Mouse (Mus musculus) heart, embryonic 11.5 days (tissue): ENCODE data around the gene Arpc5. TPM values are rescaled to one million over a fixed set of nuclear protein-coding genes. Genes with fewer than 3 reads are reported as not detected.

Experiments used
- ATAC-seq: fragments of 200-750 bp; cut with Nextera tagmentation; replicated peaks from 2 replicates; pipeline ENCODE4 v1.8.0; 2017; ENCODE audit warnings: moderate library complexity; ENCODE audit not compliant: insufficient number of reproducible peaks, low FRiP score, low TSS enrichment
- H3K27ac ChIP-seq: fragments of 300-500 bp; sonication (generic); 2 replicates; pipeline ENCODE4 v1.5.1; 2014; ENCODE audit warnings: mild to moderate bottlenecking, low read depth, low read length
- H3K27me3 ChIP-seq: fragments of 300-500 bp; sonication (generic); 2 replicates; pipeline ENCODE4 v1.6.1; 2014; ENCODE audit warnings: mild to moderate bottlenecking, low read length, mixed read lengths; ENCODE audit not compliant: control insufficient read depth, insufficient read depth
- H3K36me3 ChIP-seq: fragments of 300-500 bp; sonication (generic); 2 replicates; pipeline ENCODE4 v1.6.1; 2014; ENCODE audit warnings: mild to moderate bottlenecking, low read length, moderate library complexity, mixed read lengths; ENCODE audit not compliant: control insufficient read depth, insufficient read depth
- H3K4me1 ChIP-seq: fragments of 300-500 bp; sonication (generic); 2 replicates; pipeline ENCODE4 v1.6.1; 2014; ENCODE audit warnings: low read length; ENCODE audit not compliant: control insufficient read depth, insufficient read depth
- H3K4me2 ChIP-seq: fragments of 300-500 bp; sonication (generic); 2 replicates; pipeline ENCODE4 v1.6.1; 2014; ENCODE audit warnings: mild to moderate bottlenecking, moderate library complexity
- H3K4me3 ChIP-seq: fragments of 300-500 bp; sonication (generic); 2 replicates; pipeline ENCODE4 v1.5.1; 2014; ENCODE audit warnings: low read depth, low read length
- H3K9ac ChIP-seq: fragments of 300-500 bp; sonication (generic); 2 replicates; pipeline ENCODE4 v1.6.1; 2014; ENCODE audit warnings: mild to moderate bottlenecking, low read depth, low read length, moderate library complexity
- H3K9me3 ChIP-seq: fragments of 300-500 bp; sonication (generic); replicated peaks from 2 replicates; pipeline ENCODE4 v1.6.1; 2016; ENCODE audit warnings: low read length; ENCODE audit not compliant: control insufficient read depth
- WGBS: fragments of 180-500 bp; shearing (Covaris S2); extraction: QIAGEN DNeasy Blood & Tissue Kit; methylation state at CpG from one replicate; pipeline ENCODE4 v1.1.7; 2014; ENCODE audit not compliant: insufficient replicate concordance; 5-methylcytosine and 5-hydroxymethylcytosine counted together
- polyA plus RNA-seq: library from polyadenylated mRNA; unstranded; fragments of >200 nt; fragmentation: Nextera tagmentation; extraction: Ambion mirVana; gene quantifications from 2 replicates; pipeline ENCODE4 v1.2.1, GENCODE M21; 2014

Gene Arpc5
- polyA plus RNA-seq, result 257 and 268 TPM in 2 replicates

DNA sequence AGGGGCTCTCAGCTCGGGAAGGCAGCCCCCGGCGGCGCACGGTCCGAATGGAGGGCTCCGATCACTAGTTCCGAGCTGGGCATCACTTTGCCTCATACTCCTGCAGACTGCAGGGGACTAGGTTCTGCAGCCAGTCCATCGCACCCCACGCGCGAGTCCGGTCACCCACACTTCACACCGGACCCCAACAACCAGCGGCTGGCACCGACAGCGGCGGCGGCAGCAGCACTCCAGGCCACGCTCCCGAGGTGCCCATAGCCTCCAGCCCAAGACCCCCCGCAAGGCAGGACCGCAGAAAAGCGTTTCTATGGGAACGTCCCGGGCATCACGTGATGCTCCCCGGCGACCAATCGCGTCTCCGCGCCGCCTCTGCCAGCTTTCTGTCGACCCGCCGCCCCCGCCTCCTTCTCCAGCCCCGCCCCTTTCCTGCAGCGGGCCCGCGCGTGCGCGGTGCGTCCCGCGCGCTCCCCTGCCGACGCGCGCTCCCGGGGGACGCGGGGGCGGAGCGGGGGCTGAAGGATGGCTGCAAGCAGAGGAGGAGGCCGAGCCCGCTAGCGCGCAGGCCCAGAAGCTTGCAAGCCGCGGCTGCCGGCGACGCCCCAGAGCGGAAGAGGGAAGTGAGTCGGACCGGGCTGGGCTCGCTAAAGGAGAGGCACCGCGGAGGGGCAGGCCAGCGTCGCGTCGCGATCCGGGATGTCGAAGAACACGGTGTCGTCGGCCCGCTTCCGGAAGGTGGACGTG is at the start of gene Arpc5, which contains the start of gene Rgl1:
Arpc5 (plus strand) TSS at position 511 of the 741 bp plus-strand sequence.
Rgl1 (minus strand) TSS at position 320 of the 741 bp plus-strand sequence.
- peak within 1 kb of the TSS; percentile 91 for H3K27ac ChIP-seq
- H3K27me3 ChIP-seq, result peaks cover 7% of the 10 kb centered on the region; the same call in 1 of the 2 replicates
- peak within 1 kb of the TSS; percentile 98 for H3K9ac ChIP-seq
- WGBS, result under 1% methylated on average over 79 of the region's 86 CpGs
- peak within 1 kb of the TSS; percentile 93 for H3K4me3 ChIP-seq
- peaks cover 6% of the 10 kb centered on the region; the same call in 1 of the 2 replicates for H3K36me3 ChIP-seq
- H3K9me3 ChIP-seq, result no peaks in the 10 kb centered on the region
- peak; percentile 97 for ATAC-seq
- peak within 1 kb of the TSS; percentile 96 for H3K4me2 ChIP-seq
- H3K4me1 ChIP-seq, result no peaks in the 10 kb centered on the region

DNA sequence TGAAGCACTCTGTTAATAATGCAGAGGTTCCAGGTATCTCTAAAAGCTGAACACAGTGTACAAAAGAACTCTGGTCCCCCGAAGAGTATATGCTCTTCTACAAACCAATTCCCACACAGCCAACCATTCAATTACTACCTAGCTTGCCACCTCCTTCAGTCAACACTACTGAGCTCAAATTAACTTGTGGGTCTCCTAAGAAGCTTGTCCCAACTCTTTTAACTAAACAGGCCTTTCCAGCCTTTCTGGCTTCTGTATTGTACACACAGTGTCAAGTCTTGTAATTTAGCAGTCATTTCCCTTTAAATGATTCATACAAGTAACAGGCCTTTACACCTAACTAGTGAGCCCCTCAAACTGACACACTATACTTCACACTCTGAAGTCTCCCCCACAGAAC is 49.0 kb upstream of the Arpc5 start:
- ATAC-seq, result no peak
- Histone ChIP-seq H3K4me3 (no peak overlapping the region), H3K9me3 (no peaks in the 10 kb centered on the region), H3K27me3 (no peaks in the 10 kb centered on the region), H3K27ac (no peak overlapping the region), H3K4me1 (peaks cover 9% of the 10 kb centered on the region), H3K9ac (0 out of 2 replicates have a peak overlapping the region, but pooled peaks have one; percentile 5), H3K4me2 (no peak overlapping the region), H3K36me3 (no peaks in the 10 kb centered on the region)
- 73% methylated on average over 1 of the region's 1 CpGs for WGBS

DNA sequence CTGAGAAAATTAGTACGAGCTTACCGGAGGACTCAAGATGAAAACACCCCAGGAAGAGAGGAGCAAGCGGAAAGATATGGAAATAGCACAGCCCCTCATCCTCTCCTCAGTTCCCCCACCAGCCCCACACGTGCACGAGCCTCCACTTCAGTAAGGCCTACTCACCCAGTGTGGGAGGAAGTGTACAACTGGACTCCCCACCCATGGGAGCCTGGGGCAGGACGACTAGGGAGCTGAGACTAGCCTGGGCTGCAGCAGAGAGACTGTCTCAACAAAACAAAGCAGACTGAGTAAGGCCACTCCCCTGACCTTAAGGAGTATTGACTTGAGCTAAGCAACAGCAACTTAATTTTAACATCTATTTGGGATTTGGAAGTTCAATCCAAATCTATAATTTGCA is 48.1 kb upstream of the Arpc5 start:
- Histone ChIP-seq H3K27ac (no peak overlapping the region), H3K27me3 (no peaks in the 10 kb centered on the region)

DNA sequence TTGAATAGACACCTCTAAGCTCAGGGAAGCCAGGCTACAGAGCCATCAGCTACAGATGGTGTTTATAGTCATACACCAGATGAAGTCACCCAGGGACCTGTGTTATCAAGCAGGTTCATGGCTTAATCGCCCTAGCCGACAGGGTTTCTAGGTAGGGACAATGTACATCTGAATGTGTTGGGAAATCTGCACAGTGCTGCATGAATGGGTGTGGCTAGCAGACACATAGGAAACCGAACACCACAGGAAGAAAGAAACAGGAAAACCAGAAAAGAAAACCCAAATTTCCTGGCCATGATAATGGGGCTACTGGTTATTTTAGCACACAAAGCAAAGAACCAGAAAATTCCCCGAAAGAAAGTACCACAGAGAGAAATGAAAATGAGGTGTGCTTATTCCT is 45.4 kb upstream of the Arpc5 start:
- no peak overlapping the region for H3K27ac ChIP-seq
- 64% methylated on average over 4 of the region's 4 CpGs for WGBS
- peaks cover 9% of the 10 kb centered on the region for H3K4me1 ChIP-seq

More for the DNA sequence above, 48.1 kb upstream of the Arpc5 start:
- WGBS, result 33% methylated on average over 6 of the region's 6 CpGs
- Histone ChIP-seq H3K36me3 (no peaks in the 10 kb centered on the region), H3K4me2 (no peak overlapping the region), H3K4me1 (peaks cover 9% of the 10 kb centered on the region), H3K4me3 (no peak overlapping the region), H3K9ac (no peak overlapping the region), H3K9me3 (no peaks in the 10 kb centered on the region)
- no peak for ATAC-seq

DNA sequence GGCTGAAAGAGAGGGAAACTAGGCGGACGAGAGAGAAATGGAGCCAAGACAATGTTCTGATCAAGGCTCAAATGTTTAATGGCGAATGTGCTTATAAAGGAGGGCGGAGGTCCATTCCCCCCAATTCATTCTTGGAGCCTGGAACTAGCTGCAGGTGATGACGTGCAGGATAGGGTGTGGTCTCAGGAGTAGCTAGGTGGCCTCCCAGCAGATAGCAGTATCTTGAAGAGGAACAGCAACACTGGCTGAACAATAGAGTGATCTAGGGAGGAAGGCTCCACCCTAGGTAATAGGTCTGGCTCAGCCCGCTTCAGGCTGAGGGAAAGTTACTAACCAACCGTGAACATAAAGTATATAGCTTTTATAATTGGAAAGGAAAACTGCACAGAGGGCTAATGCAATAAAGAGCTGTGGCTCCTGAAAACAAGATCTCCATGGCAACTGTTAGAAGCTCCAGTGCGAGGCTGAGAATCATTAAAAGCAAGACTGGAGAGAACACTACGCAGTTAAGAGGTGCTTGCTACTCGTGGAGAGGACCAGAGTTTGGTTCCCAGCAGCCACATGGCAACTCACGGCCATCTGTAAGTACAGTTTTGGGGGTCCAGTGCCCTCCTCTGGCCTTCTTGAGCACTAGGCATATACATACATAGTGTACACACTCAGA is 44.7 kb upstream of the Arpc5 start:
- no peaks in the 10 kb centered on the region for H3K36me3 ChIP-seq
- no peaks in the 10 kb centered on the region for H3K9me3 ChIP-seq
- no peaks in the 10 kb centered on the region for H3K27me3 ChIP-seq
- H3K9ac ChIP-seq, result no peak overlapping the region
- no peak overlapping the region for H3K4me3 ChIP-seq
- peaks cover 9% of the 10 kb centered on the region for H3K4me1 ChIP-seq
- no peak overlapping the region for H3K4me2 ChIP-seq
- no peak for ATAC-seq
- H3K27ac ChIP-seq, result no peak overlapping the region
- 81% methylated on average over 11 of the region's 11 CpGs for WGBS

More for the DNA sequence above, 45.4 kb upstream of the Arpc5 start:
- H3K9ac ChIP-seq, result no peak overlapping the region
- no peaks in the 10 kb centered on the region for H3K36me3 ChIP-seq
- H3K9me3 ChIP-seq, result no peaks in the 10 kb centered on the region
- no peak overlapping the region for H3K4me2 ChIP-seq
- no peak for ATAC-seq
- no peaks in the 10 kb centered on the region for H3K27me3 ChIP-seq
- no peak overlapping the region for H3K4me3 ChIP-seq

DNA sequence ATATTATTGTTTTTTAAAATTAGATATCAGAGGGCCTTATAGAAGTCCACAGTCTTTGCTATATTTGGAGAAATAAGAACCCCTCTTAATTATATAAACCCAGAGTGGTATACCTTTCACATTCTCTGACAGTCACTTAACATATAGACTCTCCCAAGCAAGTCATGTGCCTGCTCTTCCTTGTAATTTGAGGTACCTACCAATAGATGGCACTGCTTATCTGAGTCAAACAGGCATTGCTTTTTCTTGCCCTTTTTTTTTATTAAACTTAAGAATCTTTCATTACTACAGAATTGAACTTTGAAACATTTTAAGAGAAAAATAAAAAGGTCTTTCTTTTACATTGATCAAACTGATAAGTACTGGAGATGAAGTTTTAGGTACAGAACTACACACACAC is 42.1 kb upstream of the Arpc5 start:
- H3K4me2 ChIP-seq, result no peak overlapping the region

DNA sequence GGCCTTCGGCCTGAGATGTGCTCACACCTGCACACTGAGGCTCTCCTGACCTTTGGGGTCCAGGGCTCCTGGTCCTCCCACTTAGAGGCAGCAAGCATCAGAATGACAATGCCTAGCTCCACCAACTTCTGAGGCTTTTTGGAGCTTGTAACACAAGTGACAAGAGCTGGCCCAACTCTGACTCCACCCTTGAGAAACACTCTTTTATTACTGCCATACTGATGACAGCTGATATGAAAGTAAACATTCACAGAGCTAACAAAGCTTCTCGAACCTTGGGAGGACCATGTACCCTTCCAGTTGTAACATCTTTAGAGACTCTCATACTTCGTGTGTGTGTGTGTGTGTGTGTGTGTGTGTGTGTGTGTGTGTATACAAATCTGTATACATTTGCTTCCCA is 40.2 kb upstream of the Arpc5 start:
- ATAC-seq, result no peak
- H3K27me3 ChIP-seq, result no peaks in the 10 kb centered on the region
- no peak overlapping the region for H3K9ac ChIP-seq
- 66% methylated on average over 3 of the region's 3 CpGs for WGBS
- H3K4me1 ChIP-seq, result no peaks in the 10 kb centered on the region
- no peak overlapping the region for H3K27ac ChIP-seq
- H3K4me3 ChIP-seq, result no peak overlapping the region
- no peaks in the 10 kb centered on the region for H3K9me3 ChIP-seq
- no peaks in the 10 kb centered on the region for H3K36me3 ChIP-seq
- no peak overlapping the region for H3K4me2 ChIP-seq

More for the DNA sequence above, 42.1 kb upstream of the Arpc5 start:
- no peaks in the 10 kb centered on the region for H3K27me3 ChIP-seq
- no peak overlapping the region for H3K4me3 ChIP-seq
- ATAC-seq, result no peak
- no peaks in the 10 kb centered on the region for H3K36me3 ChIP-seq
- H3K9me3 ChIP-seq, result no peaks in the 10 kb centered on the region
- no peak overlapping the region for H3K9ac ChIP-seq
- H3K4me1 ChIP-seq, result no peaks in the 10 kb centered on the region
- H3K27ac ChIP-seq, result no peak overlapping the region

DNA sequence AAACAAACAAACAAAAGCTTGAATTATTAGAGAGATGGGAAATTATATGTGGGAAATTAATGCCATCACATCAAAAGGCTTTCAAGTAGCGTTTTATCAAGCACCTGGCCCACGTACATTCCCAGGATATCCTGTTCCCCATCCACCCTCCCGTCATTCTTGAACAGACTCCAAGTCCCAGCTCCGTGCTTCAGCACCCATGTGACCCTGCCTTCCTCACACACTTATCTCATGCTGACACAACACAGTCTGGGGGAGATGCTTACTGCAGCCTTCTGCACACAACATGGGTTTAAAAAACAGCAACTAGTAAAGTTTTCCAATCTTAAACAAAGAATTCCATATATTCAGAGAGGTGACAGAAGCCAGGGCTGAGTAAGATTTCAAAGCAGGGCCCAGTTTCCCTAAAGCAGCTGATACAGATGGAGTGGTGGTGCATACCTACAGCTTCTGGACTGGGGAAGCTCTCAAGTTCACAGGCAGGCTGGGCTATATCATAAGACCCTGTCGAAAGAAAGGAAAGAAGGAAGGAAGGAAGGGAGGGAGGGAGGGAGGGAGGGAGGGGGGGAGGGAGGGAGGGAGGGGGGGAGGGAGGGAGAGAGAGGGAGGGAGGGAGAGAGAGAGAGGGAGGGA is 38.6 kb upstream of the Arpc5 start:
- no peak overlapping the region; the same call in 1 of the 2 replicates for H3K27ac ChIP-seq
- no peak overlapping the region for H3K4me2 ChIP-seq
- WGBS, result 19% methylated on average over 4 of the region's 5 CpGs
- no peak overlapping the region for H3K9ac ChIP-seq
- H3K4me3 ChIP-seq, result no peak overlapping the region
- H3K27me3 ChIP-seq, result no peaks in the 10 kb centered on the region
- no peaks in the 10 kb centered on the region for H3K36me3 ChIP-seq
- H3K9me3 ChIP-seq, result no peaks in the 10 kb centered on the region
- no peaks in the 10 kb centered on the region for H3K4me1 ChIP-seq
- peak; percentile 68; the same call in 1 of the 2 replicates for ATAC-seq
